Mouse (Mus musculus) CD4-positive, CD25-positive, alpha-beta regulatory T cell, adult 9 weeks (primary cell): Measurements from ENCODE around the gene Syap1. TPM values are rescaled to one million over a fixed set of nuclear protein-coding genes. Genes with fewer than 3 reads are reported as not detected.

ENCODE experiments used
- polyA plus RNA-seq: library from polyadenylated mRNA; unstranded; fragments of 100-300 nt; shearing (Covaris generic); gene quantifications from one replicate; pipeline ENCODE4 v1.2.1, GENCODE M21; 2017

Syap1 gene
- polyA plus RNA-seq: 21.1 TPM

GRCm38 (mm10) chrX:162887931-162888511 is at the start of gene Syap1:
Syap1 (minus strand) TSS chrX:162888447.

GRCm38 (mm10) chrX:162900938-162901337 is 12.7 kb upstream of the Syap1 start, which contains the start of gene Ctps2:
Ctps2 (plus strand) TSS chrX:162901238.

GRCm38 (mm10) chrX:162829203-162829708 is 59.0 kb downstream of the Syap1 start, which contains the start of gene Txlng:
Txlng (minus strand) TSS chrX:162829454.

Other genes with a start within 250 kb of the Syap1 start
- gene Reps2, start 244.8 kb downstream of the Syap1 start, polyA plus RNA-seq: not detected
- 310 TPM for gene Rbbp7, start 128.0 kb downstream of the Syap1 start, polyA plus RNA-seq
- gene Txlng, start 59.0 kb downstream of the Syap1 start, polyA plus RNA-seq: 16.4 TPM
- gene Ctps2, start 12.8 kb upstream of the Syap1 start, polyA plus RNA-seq: 289 TPM
- gene S100g, start 76.2 kb upstream of the Syap1 start, polyA plus RNA-seq: 0.82 TPM